Mouse (Mus musculus): ENCODE measurements at regions not wholly inside any gene's neighbourhood (a gene's known extent, or its start where the extent isn't known, plus 50 kb on each side); places are given as distances from the start of the nearest gene placed in this dataset.

DNA sequence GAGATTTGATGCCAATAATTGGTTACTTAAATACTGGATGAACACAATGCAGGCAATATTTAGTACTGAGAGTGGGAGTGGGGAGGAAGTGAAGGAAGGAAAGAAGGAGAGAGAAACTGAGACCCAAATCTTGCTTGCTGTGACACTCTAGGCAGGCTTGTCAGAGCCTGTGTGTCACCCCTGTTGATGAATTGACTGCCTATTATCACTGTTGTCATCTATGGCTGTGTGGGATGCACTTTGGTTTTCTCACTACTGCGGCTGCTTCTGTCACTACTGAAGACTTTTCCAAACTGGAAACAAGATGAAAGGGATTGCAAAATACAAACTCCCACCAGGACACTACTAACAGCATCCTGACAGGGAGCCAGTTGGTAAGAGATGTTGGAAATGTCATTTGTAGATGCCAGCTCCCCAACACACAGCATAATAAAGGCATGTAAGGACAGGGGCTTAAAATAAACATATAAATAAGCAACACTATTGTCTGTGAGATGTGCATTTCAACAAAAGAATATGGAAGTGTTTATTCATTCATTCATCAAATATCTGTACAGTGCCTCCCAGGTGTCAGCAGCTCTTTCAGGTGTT is 207.0 kb upstream of the Ufl1 start:
- DNase-seq (ENCODE audit: extremely low read depth, insufficient read length, low spot score) = no peak

- DNase-seq (ENCODE audit: extremely low read depth, insufficient read length, low spot score) = no peak
Observed at GRCm38 (mm10) chr4:25483621-25483933, 202.0 kb upstream of the Ufl1 start.

- no peak for DNase-seq (ENCODE audit: extremely low read depth, insufficient read length, low spot score)
Observed at GRCm38 (mm10) chr4:25482933-25483620, 201.5 kb upstream of the Ufl1 start.

GRCm38 (mm10) chr4:25473026-25473425 is 191.4 kb upstream of the Ufl1 start:
- DNase-seq (ENCODE audit: extremely low read depth, insufficient read length, low spot score) = no peak

DNA sequence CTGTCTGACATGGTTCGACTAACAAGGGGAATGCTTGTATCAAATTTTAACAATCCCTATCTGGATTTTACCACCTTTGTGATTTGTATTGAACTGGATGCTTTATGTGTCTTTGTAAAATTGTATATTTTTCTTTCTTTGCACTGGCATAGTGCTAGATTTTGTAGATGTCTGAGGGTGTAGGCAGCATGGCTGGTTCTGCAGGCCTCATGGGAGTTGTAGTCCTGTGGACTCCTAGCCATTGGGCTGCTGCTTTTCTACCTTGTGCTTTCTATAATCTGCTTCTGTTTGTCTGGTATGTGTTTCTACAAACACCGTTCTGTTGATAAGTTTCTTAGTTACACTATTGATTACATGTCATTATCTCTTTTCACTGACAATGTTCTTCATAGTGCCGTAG is 184.9 kb upstream of the Ufl1 start:
- no peak for DNase-seq (ENCODE audit: extremely low read depth, insufficient read length, low spot score)

GRCm38 (mm10) chr4:25464792-25465590 is 183.4 kb upstream of the Ufl1 start:
- no peak for DNase-seq (ENCODE audit: extremely low read depth, insufficient read length, low spot score)

DNA sequence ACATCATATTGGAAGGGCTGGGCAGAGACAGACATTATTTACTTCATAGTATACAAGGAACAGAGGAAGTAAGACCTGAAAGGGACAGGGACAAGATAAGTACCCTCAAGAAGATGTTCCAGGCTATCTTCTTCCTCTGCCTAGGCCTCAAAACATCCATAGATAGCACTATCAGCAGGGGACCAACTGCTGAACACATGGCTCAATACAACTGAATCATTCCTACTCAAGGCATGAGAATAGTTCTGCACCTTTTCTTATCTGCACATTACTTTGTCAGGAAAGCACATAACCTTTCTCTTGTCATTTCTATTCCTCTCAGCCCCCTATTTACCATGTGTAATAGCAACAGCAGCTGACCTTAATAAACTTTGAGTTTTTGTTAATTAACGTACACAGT is 182.4 kb upstream of the Ufl1 start:
- no peak for DNase-seq (ENCODE audit: extremely low read depth, insufficient read length, low spot score)

DNA sequence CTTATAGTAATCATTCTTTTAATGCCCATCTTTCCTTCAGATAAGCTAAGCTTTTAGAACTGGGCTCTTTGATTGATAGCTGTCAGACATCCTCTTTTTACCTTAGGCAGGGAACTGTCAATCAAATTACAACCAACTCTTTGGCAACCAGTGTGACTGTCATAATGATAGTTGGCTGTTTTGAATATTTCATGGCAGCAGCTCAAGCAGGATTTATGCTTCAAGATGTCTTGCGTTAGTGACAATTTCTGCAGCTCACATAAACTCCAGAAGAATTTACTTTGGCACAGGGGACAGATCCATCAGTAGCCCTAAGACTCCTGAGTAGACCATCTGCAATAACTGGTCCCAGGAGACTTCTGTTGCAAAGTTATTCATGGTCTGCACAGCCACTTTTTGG is 178.5 kb upstream of the Ufl1 start:
- DNase-seq (ENCODE audit: extremely low read depth, insufficient read length, low spot score) = no peak

DNA sequence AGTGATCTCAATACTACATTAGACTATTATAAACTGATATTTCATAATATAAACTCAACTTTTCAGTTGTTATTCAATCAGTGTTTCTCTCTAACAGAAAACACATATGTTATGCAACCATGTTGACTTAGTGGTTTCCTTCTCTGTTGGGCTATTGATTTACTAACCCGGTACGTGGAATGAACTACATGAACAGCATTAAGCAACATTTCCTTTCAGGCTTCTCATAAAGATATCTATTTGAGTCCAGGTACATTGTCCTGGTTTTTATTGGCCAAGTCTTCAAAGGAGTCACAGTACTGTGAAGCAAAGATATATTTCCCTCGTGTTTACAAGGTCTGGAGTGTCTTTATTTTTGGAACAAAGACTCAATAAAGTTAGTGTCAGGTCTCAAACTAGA is 173.1 kb upstream of the Ufl1 start:
- no peak for DNase-seq (ENCODE audit: extremely low read depth, insufficient read length, low spot score)

- no peak for DNase-seq (ENCODE audit: extremely low read depth, insufficient read length, low spot score)
Observed at GRCm38 (mm10) chr4:25453127-25453806, 171.6 kb upstream of the Ufl1 start.

GRCm38 (mm10) chr4:25451865-25452264 is 170.2 kb upstream of the Ufl1 start:
- DNase-seq (ENCODE audit: extremely low read depth, insufficient read length, low spot score) = no peak

- DNase-seq (ENCODE audit: extremely low read depth, insufficient read length, low spot score) = peak; percentile 69
Observed at GRCm38 (mm10) chr4:25432203-25432602, 150.6 kb upstream of the Ufl1 start.

- DNase-seq (ENCODE audit: extremely low read depth, insufficient read length, low spot score) = no peak
Observed at GRCm38 (mm10) chr4:25416330-25416729, 134.7 kb upstream of the Ufl1 start.

DNA sequence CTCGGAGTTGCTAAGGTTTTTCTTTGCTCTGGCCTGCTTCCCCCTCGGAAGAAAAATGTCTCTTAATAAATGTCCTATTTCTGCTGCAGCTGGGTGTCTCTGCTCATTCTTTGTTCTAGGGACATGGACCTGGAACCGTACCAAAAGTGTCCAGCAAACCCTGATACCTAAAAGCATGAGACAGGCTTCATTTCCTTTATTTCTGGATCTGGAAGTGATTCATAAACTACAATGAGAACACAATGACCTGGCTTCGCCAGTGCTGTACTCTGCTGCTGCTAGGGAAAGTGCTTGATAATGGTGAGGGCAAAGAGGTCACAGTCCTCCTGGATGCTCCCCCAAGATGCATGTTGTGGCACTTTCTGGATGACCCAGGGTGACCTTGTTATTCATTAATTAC is 128.8 kb upstream of the Ufl1 start:
- no peak for DNase-seq (ENCODE audit: extremely low read depth, insufficient read length, low spot score)

DNA sequence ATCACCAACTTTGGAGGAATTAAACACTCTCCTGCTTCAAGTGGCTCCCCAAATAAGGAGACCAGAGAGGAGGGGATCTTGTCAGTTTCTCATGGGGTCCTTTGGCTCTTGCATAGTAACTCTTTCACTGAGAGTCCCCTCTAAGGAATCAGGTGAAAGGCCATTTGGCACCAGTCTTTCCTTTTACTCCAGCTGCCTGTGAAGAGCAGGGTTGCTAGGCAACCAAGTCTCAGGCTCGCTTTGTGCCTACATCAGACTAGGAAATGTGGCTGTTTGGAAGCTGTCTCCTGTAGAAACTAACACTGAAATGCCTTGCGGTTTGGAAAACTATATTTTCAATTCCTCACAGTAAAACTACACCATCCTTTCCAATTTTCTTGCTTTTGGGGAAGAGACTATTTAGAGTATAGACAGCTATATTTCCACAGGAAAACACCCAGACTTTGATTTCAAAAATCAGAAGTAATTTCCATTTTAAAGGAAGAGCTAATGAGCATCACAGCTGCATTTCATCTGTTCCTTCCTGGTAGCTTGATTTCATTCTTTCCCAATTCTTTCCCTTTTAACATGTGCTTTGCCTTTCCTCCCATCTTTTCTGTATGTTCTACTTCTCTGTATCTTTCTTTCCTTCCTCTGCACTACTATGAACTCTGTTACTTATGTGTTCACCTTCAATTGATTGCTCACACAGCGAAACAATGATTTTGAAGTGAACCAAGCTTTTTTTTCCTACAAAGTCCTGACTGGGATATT is 127.3 kb upstream of the Ufl1 start:
- no peak for DNase-seq (ENCODE audit: extremely low read depth, insufficient read length, low spot score)

- no peak for DNase-seq (ENCODE audit: extremely low read depth, insufficient read length, low spot score)
Observed at GRCm38 (mm10) chr4:25407842-25408241, 126.2 kb upstream of the Ufl1 start.

DNA sequence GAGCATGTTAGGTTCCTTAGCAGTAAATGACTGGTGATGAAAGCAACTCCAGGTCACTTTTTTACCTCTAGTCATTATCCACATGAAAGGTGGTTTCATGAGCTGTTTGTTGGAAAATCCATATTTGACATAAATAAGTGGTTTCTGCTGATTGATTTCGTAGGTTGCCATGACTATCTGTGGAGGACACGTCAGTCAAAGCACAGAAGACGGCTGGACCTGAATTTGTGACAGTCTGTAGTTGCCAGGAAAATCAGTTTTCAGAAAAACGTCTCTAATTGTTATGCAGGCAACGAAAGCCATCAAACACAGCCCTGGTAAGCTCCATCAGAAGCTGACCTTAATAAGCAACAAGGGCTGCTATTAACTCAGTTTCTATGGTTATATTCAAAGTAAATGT is 107.9 kb upstream of the Ufl1 start:
- no peak for DNase-seq (ENCODE audit: extremely low read depth, insufficient read length, low spot score)

DNA sequence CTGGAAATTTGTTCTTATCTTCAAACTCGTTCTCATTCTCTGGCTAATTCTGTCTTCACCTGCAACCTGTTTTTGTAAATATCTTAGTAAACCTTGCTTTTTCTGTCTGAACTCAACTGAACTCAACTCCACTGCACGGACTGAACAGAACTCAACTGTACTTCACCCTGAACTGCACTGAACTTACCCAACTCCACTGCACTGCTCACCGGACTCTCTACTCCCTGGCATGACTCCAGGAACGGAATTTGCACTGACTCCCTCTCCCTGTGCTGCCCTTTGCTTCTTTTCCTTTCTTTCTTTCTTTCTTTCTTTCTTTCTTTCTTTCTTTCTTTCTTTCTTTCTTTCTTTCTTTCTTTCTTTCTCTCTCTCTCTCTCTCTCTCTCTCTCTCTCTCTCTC is 90.4 kb upstream of the Ufl1 start:
- no peak for DNase-seq (ENCODE audit: extremely low read depth, insufficient read length, low spot score)

GRCm38 (mm10) chr4:25364402-25364801 is 82.8 kb upstream of the Ufl1 start:
- DNase-seq (ENCODE audit: extremely low read depth, insufficient read length, low spot score) = no peak

GRCm38 (mm10) chr4:25337638-25338037 is 56.0 kb upstream of the Ufl1 start:
- DNase-seq (ENCODE audit: extremely low read depth, insufficient read length, low spot score) = no peak

All from 3134 (cell line).